Comparison of ENCODE assay signal across 9 mouse cellular contexts in genomic region chr10:87020711-87021110, GRCm38 (mm10). TPM values are rescaled to one million over a fixed set of nuclear protein-coding genes. Genes with fewer than 3 reads are reported as not detected.
DNase-seq lines count a peak whose midpoint lies in the region; ATAC-seq and TF ChIP-seq lines count a peak whose summit lies in the region.
"Had no signal": no experiment of that assay in that cellular context is flagged by ENCODE, and none has a peak within 500 bp of the region (broad histone marks: within the 10 kb centered on the region; RNA-seq: fewer than 3 reads in every experiment).

No protein-coding gene starts in this region.

- no peaks in the 10 kb centered on the region for H3K79me2 ChIP-seq in C2C12 (ENCODE audit: control insufficient read depth, insufficient read depth)

- no peaks in the 10 kb centered on the region for H3K4me1 ChIP-seq in hindbrain, embryonic 11.5 days (replicated peaks; ENCODE audit: control insufficient read depth, insufficient read depth, low read length)
- H3K4me1 ChIP-seq in hindbrain, embryonic 16.5 days (ENCODE audit: control insufficient read depth, insufficient read depth, low read depth, low read length) = no peaks in the 10 kb centered on the region
- H3K4me1 ChIP-seq in embryonic facial prominence, embryonic 14.5 days (ENCODE audit: control insufficient read depth, insufficient read depth, low read length) = peaks cover 8% of the 10 kb centered on the region

- H3K9ac ChIP-seq in hindbrain, embryonic 11.5 days (ENCODE audit: low read depth, low read length) = no peak overlapping the region
- H3K9ac ChIP-seq in hindbrain, embryonic 16.5 days (ENCODE audit: low read depth, low read length) = no peak overlapping the region
- H3K9ac ChIP-seq in embryonic facial prominence, embryonic 14.5 days (ENCODE audit: low read depth, low read length) = no peak overlapping the region

- no peak overlapping the region for H3K27ac ChIP-seq in hindbrain, embryonic 11.5 days (ENCODE audit: low read depth, low read length)
- H3K27ac ChIP-seq in hindbrain, embryonic 16.5 days (ENCODE audit: low read depth, low read length) = no peak overlapping the region
- no peak overlapping the region for H3K27ac ChIP-seq in embryonic facial prominence, embryonic 14.5 days (replicated peaks; ENCODE audit: low read depth, low read length)

- DNase-seq in hindbrain, embryonic 11.5 days (ENCODE audit: low spot score) = peak; percentile 60
- DNase-seq in adrenal gland, adult 8-10 months = peak; percentile 20
- DNase-seq in embryonic facial prominence, embryonic 14.5 days (ENCODE audit: low spot score) = peak; percentile 36
- DNase-seq in layer of hippocampus, adult 11-12 months (ENCODE audit: low spot score) = peak; percentile 70
- peak; percentile 7 for DNase-seq in lung, postnatal 25 days (ENCODE audit: low spot score)

- 73% methylated on average over 15 of the region's 16 CpGs for WGBS in hindbrain, embryonic 11.5 days
- WGBS in hindbrain, embryonic 16.5 days = 59% methylated on average over 12 of the region's 16 CpGs
- WGBS in embryonic facial prominence, embryonic 14.5 days = 76% methylated on average over 12 of the region's 16 CpGs

- H3K36me3 ChIP-seq in hindbrain, embryonic 11.5 days (ENCODE audit: control insufficient read depth, insufficient read depth, low read length) = no peaks in the 10 kb centered on the region
- H3K36me3 ChIP-seq in hindbrain, embryonic 16.5 days (ENCODE audit: control insufficient read depth, insufficient read depth, low read length) = no peaks in the 10 kb centered on the region
- no peaks in the 10 kb centered on the region for H3K36me3 ChIP-seq in C2C12 (ENCODE audit: control insufficient read depth, insufficient read depth)
- H3K36me3 ChIP-seq in embryonic facial prominence, embryonic 14.5 days (ENCODE audit: control insufficient read depth, insufficient read depth, low read length) = no peaks in the 10 kb centered on the region

- H3K4me3 ChIP-seq in hindbrain, embryonic 11.5 days (ENCODE audit: low read depth, low read length) = no peak overlapping the region
- H3K4me3 ChIP-seq in hindbrain, embryonic 16.5 days (ENCODE audit: low read length) = no peak overlapping the region
- H3K4me3 ChIP-seq in C2C12 (ENCODE audit: insufficient read depth, poor library complexity, severe bottlenecking) = no peak overlapping the region
- no peak overlapping the region for H3K4me3 ChIP-seq in embryonic facial prominence, embryonic 14.5 days (ENCODE audit: low read depth, low read length)
- H3K4me3 ChIP-seq: myocyte had no signal

- no peaks in the 10 kb centered on the region for H3K79me3 ChIP-seq in C2C12 (ENCODE audit: low read depth)

- peak; percentile 44 for TF ChIP-seq CTCF in C2C12 (IDR thresholded peaks at IDR 0.05; ENCODE audit: control insufficient read depth, insufficient read depth, insufficient read length)

- 0 out of 2 replicates have a peak, but pooled peaks have one; percentile 18 for ATAC-seq in hindbrain, embryonic 11.5 days (ENCODE audit: low FRiP score)
- ATAC-seq in hindbrain, embryonic 16.5 days = no peak
- no peak for ATAC-seq in embryonic facial prominence, embryonic 14.5 days (ENCODE audit: low read depth)
- no peak for ATAC-seq in erythroblast, adult 5-6 weeks (replicated peaks; ENCODE audit: low FRiP score, poor library complexity, severe bottlenecking)

- no peaks in the 10 kb centered on the region for H3K27me3 ChIP-seq in hindbrain, embryonic 11.5 days (ENCODE audit: control insufficient read depth, insufficient read depth, low read length)
- no peaks in the 10 kb centered on the region for H3K27me3 ChIP-seq in hindbrain, embryonic 16.5 days (replicated peaks; ENCODE audit: control insufficient read depth, insufficient read depth, low read length)
- no peaks in the 10 kb centered on the region for H3K27me3 ChIP-seq in C2C12 (ENCODE audit: control insufficient read depth, insufficient read depth, insufficient read length)
- H3K27me3 ChIP-seq in embryonic facial prominence, embryonic 14.5 days (replicated peaks; ENCODE audit: control insufficient read depth, insufficient read depth, low read length) = no peaks in the 10 kb centered on the region

- no peak overlapping the region for H3ac ChIP-seq in C2C12 (ENCODE audit: control insufficient read depth, insufficient read length, low read depth)

- no peaks in the 10 kb centered on the region for H3K9me3 ChIP-seq in hindbrain, embryonic 11.5 days (ENCODE audit: control insufficient read depth, low read length)
- H3K9me3 ChIP-seq in hindbrain, embryonic 16.5 days (ENCODE audit: control insufficient read depth, low read length) = no peaks in the 10 kb centered on the region
- H3K9me3 ChIP-seq in embryonic facial prominence, embryonic 14.5 days (ENCODE audit: control insufficient read depth, low read length) = no peaks in the 10 kb centered on the region

- H3K4me2 ChIP-seq in hindbrain, embryonic 11.5 days (replicated peaks; ENCODE audit: low read depth, low read length) = no peak overlapping the region
- H3K4me2 ChIP-seq in hindbrain, embryonic 16.5 days (ENCODE audit: low read length) = no peak overlapping the region
- no peak overlapping the region for H3K4me2 ChIP-seq in embryonic facial prominence, embryonic 14.5 days (ENCODE audit: low read depth, low read length)

TF ChIP-seq in C2C12, 6 proteins besides CTCF, POLR2A, EP300 and RAD21:
- TF ChIP-seq USF1 (IDR thresholded peaks at IDR 0.05; ENCODE audit: low read depth) (no peak), CEBPB (IDR thresholded peaks at IDR 0.05; ENCODE audit: low read depth) (no peak), FOSL1 (IDR thresholded peaks at IDR 0.05; ENCODE audit: insufficient read depth, low read length, poor library complexity, severe bottlenecking) (no peak), MAX (IDR thresholded peaks at IDR 0.05) (no peak), MYOD1 (IDR thresholded peaks at IDR 0.05; ENCODE audit: control insufficient read depth, insufficient read length, low read depth) (no peak)

RNA-seq across cellular contexts. Expression of gene Stab2, which starts 12.9 kb away (rescaled TPM):
- polyA plus RNA-seq in hindbrain, embryonic 11.5 days (2014; fragmentation: Nextera tagmentation; extraction: Ambion mirVana) = 0.20 and 0.26 TPM in 2 replicates
- 0.04 and 0.07 TPM in 2 replicates for polyA plus RNA-seq in hindbrain, embryonic 16.5 days (2015; fragmentation: Nextera tagmentation; extraction: Ambion mirVana)
- 0.05 TPM for polyA plus RNA-seq in C2C12 (2012; fragmentation: generic; extraction: Trizol)
- total RNA-seq in adrenal gland, adult 8-10 months (2022) = 1 to 10 TPM in 1 of 4 experiments, under 1 TPM in 3; 0.22 to 1.2 (median 0.25) TPM
- polyA plus RNA-seq in embryonic facial prominence, embryonic 14.5 days (2014; fragmentation: Nextera tagmentation; extraction: Ambion mirVana) = 0.31 and 0.33 TPM in 2 replicates
- 2.1 and 6.5 TPM in 2 replicates for total RNA-seq in erythroblast, adult 5-6 weeks (2015; ENCODE audit: low replicate concordance)
- total RNA-seq in erythroblast, adult 5-6 weeks (2017; ENCODE audit: low replicate concordance) = 1.5 and 2.0 TPM in 2 replicates

RNA-seq across cellular contexts. Expression of gene 1700113H08Rik, which starts 37.1 kb away (rescaled TPM):
- 0.14 and 0.42 TPM in 2 replicates for polyA plus RNA-seq in hindbrain, embryonic 11.5 days (2014; fragmentation: Nextera tagmentation; extraction: Ambion mirVana)
- polyA plus RNA-seq in hindbrain, embryonic 16.5 days (2015; fragmentation: Nextera tagmentation; extraction: Ambion mirVana) = 0.48 TPM in 1 of 2 replicates, not detected in the other
- not detected for polyA plus RNA-seq in C2C12 (2012; fragmentation: generic; extraction: Trizol)
- not detected for total RNA-seq in adrenal gland, adult 8-10 months (2022)
- polyA plus RNA-seq in embryonic facial prominence, embryonic 14.5 days (2014; fragmentation: Nextera tagmentation; extraction: Ambion mirVana) = 0.14 TPM in 1 of 2 replicates, not detected in the other
- 4.8 TPM in 1 of 2 replicates, not detected in the other for total RNA-seq in erythroblast, adult 5-6 weeks (2015; ENCODE audit: low replicate concordance)
- total RNA-seq in erythroblast, adult 5-6 weeks (2017; ENCODE audit: low replicate concordance) = not detected in 2 replicates
- polyA plus RNA-seq: myocyte had no signal

Comparison
In these comparisons a context has a peak if more than half of its experiments do, and no peak if none do; other contexts are left out.
1. DNase-seq: peak in every context shown above with its lines; median percentile 70 in layer of hippocampus, adult 11-12 months; 60 in hindbrain, embryonic 11.5 days; 36 in embryonic facial prominence, embryonic 14.5 days; 20 in adrenal gland, adult 8-10 months; 7 in lung, postnatal 25 days.